Mouse (Mus musculus): ENCODE results near the gene Mcub. TPM values are rescaled to one million over a fixed set of nuclear protein-coding genes. Genes with fewer than 3 reads are reported as not detected.
A peak's percentile ranks its signal among the peaks of the same experiment; 100 is the strongest.

Gene Mcub
- total and polyA plus RNA-seq, 3 experiments = 2.9 to 3.8 (median 3.7) TPM

GRCm38 (mm10) chr3:129941291-129941690 is 28.7 kb downstream of the Mcub start:
- TF ChIP-seq NRF1 (IDR thresholded peaks at IDR 0.05; ENCODE audit: low read depth, low read length) (no peak), POLR2A (IDR thresholded peaks at IDR 0.05; ENCODE audit: low read depth, low read length) (no peak), HCFC1 (IDR thresholded peaks at IDR 0.05; ENCODE audit: low read depth, low read length) (no peak), MAX (IDR thresholded peaks at IDR 0.05; ENCODE audit: low read length) (no peak), KAT2A (IDR thresholded peaks at IDR 0.05; ENCODE audit: insufficient replicate concordance, low read length) (no peak), ZMIZ1 (IDR thresholded peaks at IDR 0.05; ENCODE audit: low read depth, low read length) (no peak), RCOR1 (conservative IDR thresholded peaks at IDR 0.05; ENCODE audit: low read depth, low read length) (no peak), RAD21 (IDR thresholded peaks at IDR 0.05; ENCODE audit: low read depth, low read length) (no peak), EP300 (IDR thresholded peaks at IDR 0.05; ENCODE audit: low read length) (no peak), UBTF (IDR thresholded peaks at IDR 0.05; ENCODE audit: low read depth, low read length) (no peak), ZNF384 (IDR thresholded peaks at IDR 0.05; ENCODE audit: low read depth, low read length) (no peak), USF1 (IDR thresholded peaks at IDR 0.05; ENCODE audit: low read depth, low read length) (no peak), POLR2AphosphoS2 (IDR thresholded peaks at IDR 0.05; ENCODE audit: low read depth, low read length) (no peak), ZC3H11A (IDR thresholded peaks at IDR 0.05; ENCODE audit: low read depth, low read length) (no peak), GABPA (IDR thresholded peaks at IDR 0.05; ENCODE audit: insufficient replicate concordance, low read depth, low read length) (no peak)
- no peak for DNase-seq (ENCODE audit: extremely low read depth)
- H3K27ac ChIP-seq (ENCODE audit: insufficient read depth, low read depth) = no peak overlapping the region
- no peak overlapping the region for H3K4me3 ChIP-seq (replicated peaks in 1 of 3; ENCODE audit: low read depth in 2 of 3, low read length in 2 of 3, poor library complexity in 1 of 3)
- in situ Hi-C loops (cut with MboI; ENCODE audit: low pct_ligation_motif_present, low pct_unique_long_range_greater_than_20kb, low sequenced_read_pairs) = no loop called here
- H3K4me1 ChIP-seq (ENCODE audit: control insufficient read depth in 1 of 2, insufficient read depth in 2 of 2) = peaks cover 0 to 7% of the 10 kb centered on the region in 2 experiments; a peak in 2 of 4 replicates
- no peaks in the 10 kb centered on the region for H3K79me2 ChIP-seq (replicated peaks; ENCODE audit: control insufficient read depth, extremely low read depth, insufficient read depth, poor library complexity, severe bottlenecking)
- no peak overlapping the region for H3K9ac ChIP-seq (ENCODE audit: insufficient read depth, low read depth)
- no peak overlapping the region for H3K4me2 ChIP-seq (ENCODE audit: insufficient read depth, low read depth, poor library complexity, severe bottlenecking)
- H3K36me3 ChIP-seq (replicated peaks in 1 of 2; ENCODE audit: control insufficient read depth in 1 of 2, insufficient read depth in 1 of 2, low read length in 1 of 2) = no peaks in the 10 kb centered on the region
- no peaks in the 10 kb centered on the region for H3K27me3 ChIP-seq (replicated peaks)
- dilution Hi-C loops (cut with MboI; ENCODE audit: extremely low pct_ligation_motif_present, extremely low pct_unique_long_range_greater_than_20kb, low sequenced_read_pairs) = no loop called here
- H3K9me3 ChIP-seq (replicated peaks; ENCODE audit: low read length) = no peaks in the 10 kb centered on the region

GRCm38 (mm10) chr3:129940780-129941179 is 29.2 kb downstream of the Mcub start:
- no peaks in the 10 kb centered on the region for H3K9me3 ChIP-seq (replicated peaks; ENCODE audit: low read length)
- H3K4me2 ChIP-seq (ENCODE audit: insufficient read depth, low read depth, poor library complexity, severe bottlenecking) = no peak overlapping the region
- TF ChIP-seq MAX (IDR thresholded peaks at IDR 0.05; ENCODE audit: low read length) (no peak), UBTF (IDR thresholded peaks at IDR 0.05; ENCODE audit: low read depth, low read length) (no peak), ZC3H11A (IDR thresholded peaks at IDR 0.05; ENCODE audit: low read depth, low read length) (no peak), MEF2A (IDR thresholded peaks at IDR 0.05; ENCODE audit: borderline replicate concordance, low read depth, low read length) (0 out of 2 replicates have a peak, but pooled peaks have one; percentile 31), POLR2AphosphoS2 (IDR thresholded peaks at IDR 0.05; ENCODE audit: low read depth, low read length) (no peak), EP300 (IDR thresholded peaks at IDR 0.05; ENCODE audit: low read length) (peak; percentile 27; the same call in 1 of the 2 replicates), CHD2 (IDR thresholded peaks at IDR 0.05; ENCODE audit: low read length) (no peak), CHD1 (IDR thresholded peaks at IDR 0.05; ENCODE audit: low read depth, low read length) (no peak), MAZ (IDR thresholded peaks at IDR 0.05; ENCODE audit: low read depth, low read length) (no peak), IRF4 (IDR thresholded peaks at IDR 0.05; ENCODE audit: low read depth, low read length) (0 out of 2 replicates have a peak, but pooled peaks have one; percentile 12)
- dilution Hi-C loops (cut with MboI; ENCODE audit: extremely low pct_ligation_motif_present, extremely low pct_unique_long_range_greater_than_20kb, low sequenced_read_pairs) (no loop called here), in situ Hi-C loops (cut with MboI; ENCODE audit: low pct_ligation_motif_present, low pct_unique_long_range_greater_than_20kb, low sequenced_read_pairs) (no loop called here)
- H3K27me3 ChIP-seq (replicated peaks) = no peaks in the 10 kb centered on the region
- H3K9ac ChIP-seq (ENCODE audit: insufficient read depth, low read depth) = no peak overlapping the region
- H3K4me3 ChIP-seq (replicated peaks in 1 of 3; ENCODE audit: low read depth in 2 of 3, low read length in 2 of 3, poor library complexity in 1 of 3) = no peak overlapping the region
- no peaks in the 10 kb centered on the region for H3K79me2 ChIP-seq (replicated peaks; ENCODE audit: control insufficient read depth, extremely low read depth, insufficient read depth, poor library complexity, severe bottlenecking)
- H3K27ac ChIP-seq (ENCODE audit: insufficient read depth, low read depth) = no peak overlapping the region
- no peak for DNase-seq (ENCODE audit: extremely low read depth)
- peaks cover 0 to 7% of the 10 kb centered on the region in 2 experiments; a peak in 2 of 4 replicates for H3K4me1 ChIP-seq (ENCODE audit: control insufficient read depth in 1 of 2, insufficient read depth in 2 of 2)
- no peaks in the 10 kb centered on the region for H3K36me3 ChIP-seq (replicated peaks in 1 of 2; ENCODE audit: control insufficient read depth in 1 of 2, insufficient read depth in 1 of 2, low read length in 1 of 2)
